Mouse (Mus musculus): ENCODE measurements around the gene Zim1.

Zim1 gene

DNA sequence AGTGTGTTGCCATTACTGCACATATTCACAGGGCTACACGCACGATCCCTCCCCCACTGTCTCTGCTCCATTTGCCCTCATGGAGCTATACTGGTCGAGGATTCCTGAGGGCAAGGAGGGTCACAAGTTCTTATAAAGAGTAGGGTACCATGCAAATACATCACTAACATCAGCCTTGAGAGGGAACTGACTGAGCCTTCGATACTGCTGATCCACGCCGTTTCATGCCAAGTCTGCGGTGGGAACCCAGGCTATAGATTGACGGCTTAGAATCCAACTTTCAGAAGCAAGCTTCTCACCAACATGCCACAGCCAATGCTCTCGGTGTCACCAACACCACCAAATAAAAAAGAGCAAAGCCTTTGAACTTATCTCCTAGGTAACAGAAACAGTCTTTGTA is 45.7 kb downstream of the Zim1 start:
- no peak for DNase-seq (ENCODE audit: low spot score)

DNA sequence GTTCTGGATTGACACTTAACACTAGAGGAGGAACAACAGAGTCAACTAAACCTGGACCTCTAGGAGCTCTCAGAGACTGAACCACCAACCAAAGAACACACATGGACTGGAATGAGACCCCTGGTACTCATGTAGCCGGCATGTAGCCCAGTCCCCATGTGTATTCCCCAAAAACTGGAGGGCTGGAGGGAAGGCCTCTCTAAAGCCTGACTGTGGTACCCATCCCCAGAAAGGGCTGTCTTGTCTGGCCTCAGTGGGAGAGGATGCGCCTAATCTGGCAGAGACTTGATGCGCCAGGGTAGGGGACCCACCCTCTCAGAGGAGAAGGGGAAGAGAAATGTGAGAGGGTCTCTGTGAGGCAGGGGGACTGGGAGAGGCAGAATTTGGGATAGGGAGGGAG is 50.4 kb downstream of the Zim1 start:
- DNase-seq (ENCODE audit: low spot score): no peak

DNA sequence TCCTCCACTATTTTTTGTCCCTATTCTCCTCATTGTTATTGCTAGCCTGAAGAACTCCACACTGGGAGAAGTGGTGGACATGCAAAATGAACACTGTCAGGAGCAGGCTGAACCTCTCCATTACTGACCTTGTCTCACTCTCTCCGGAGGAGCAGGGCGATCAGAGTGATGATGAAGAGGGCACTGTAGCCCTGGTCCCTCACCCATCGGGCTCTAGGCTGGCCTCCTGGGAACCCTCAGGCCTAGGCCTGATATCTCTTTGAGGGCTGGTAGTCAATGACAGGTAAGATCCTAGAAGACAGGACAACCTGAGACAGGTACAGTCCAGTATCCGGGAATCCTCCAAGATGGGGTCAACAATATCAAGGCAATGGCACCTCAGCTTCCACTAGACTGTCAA is 58.2 kb downstream of the Zim1 start:
- DNase-seq (ENCODE audit: low spot score): no peak

DNA sequence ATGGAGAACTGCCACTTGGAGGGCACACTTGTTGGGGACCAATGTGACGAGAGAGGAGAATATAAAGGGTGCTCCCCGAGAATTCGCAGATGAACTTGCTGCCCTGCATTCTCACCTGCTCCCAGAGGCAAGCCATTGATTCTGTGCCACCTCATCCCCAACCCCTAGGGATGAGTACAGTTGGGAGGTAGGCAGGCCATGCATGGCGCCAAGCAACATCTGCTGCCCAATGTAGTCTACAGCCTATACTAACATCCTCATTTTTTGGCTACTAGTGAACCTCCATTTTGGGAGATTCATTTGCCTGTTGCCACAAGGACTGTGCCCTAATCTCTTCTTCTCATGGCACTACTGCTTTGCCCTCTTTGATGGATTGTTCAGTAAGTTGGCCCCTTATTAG is 59.5 kb downstream of the Zim1 start:
- DNase-seq (ENCODE audit: low spot score): no peak

DNA sequence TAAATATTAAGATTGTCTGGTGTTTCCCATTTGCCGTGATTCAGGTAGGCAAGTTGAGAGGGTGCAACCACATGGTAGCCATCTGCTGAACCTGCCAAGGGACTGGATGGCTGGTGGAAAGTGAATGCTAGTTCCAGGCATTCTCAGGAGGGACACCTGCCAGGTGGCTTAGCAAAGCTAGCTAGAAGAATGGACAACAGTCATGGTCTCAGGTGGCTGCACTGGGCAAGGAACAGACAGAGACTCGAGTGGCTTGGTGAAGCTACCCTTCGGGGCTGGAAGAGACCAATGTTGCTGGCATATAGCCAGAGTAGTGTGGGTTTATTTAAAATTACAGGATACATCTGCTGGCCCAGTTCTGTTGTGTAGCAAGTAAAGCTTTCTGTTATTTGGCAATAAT is 60.4 kb downstream of the Zim1 start:
- DNase-seq (ENCODE audit: low spot score): no peak

Measured in layer of hippocampus, adult 11-12 months (tissue).